Mouse (Mus musculus): ENCODE data around the gene Fam43a. TPM values are rescaled to one million over a fixed set of nuclear protein-coding genes. Genes with fewer than 3 reads are reported as not detected.

Fam43a gene
- total and polyA plus RNA-seq, 2 experiments from 2014 or later, result 17.1 to 40.6 TPM

- DNase-seq (ENCODE audit: low spot score) (no peak), ATAC-seq (ENCODE audit: insufficient read depth, low read depth) (no peak)
- WGBS, result 97% methylated on average over 8 of the region's 8 CpGs
- Histone ChIP-seq H3K4me3 (ENCODE audit: low read depth, low read length) (no peak overlapping the region), H3K36me3 (replicated peaks; ENCODE audit: control insufficient read depth, insufficient read depth, low read length) (no peaks in the 10 kb centered on the region), H3K27ac (ENCODE audit: low read depth) (no peak overlapping the region), H3K9ac (replicated peaks; ENCODE audit: low read depth, low read length) (no peak overlapping the region), H3K4me2 (ENCODE audit: low read depth, low read length) (no peak overlapping the region), H3K27me3 (ENCODE audit: control insufficient read depth, insufficient read depth, low read length) (no peaks in the 10 kb centered on the region), H3K4me1 (ENCODE audit: control insufficient read depth, insufficient read depth) (peaks cover 11% of the 10 kb centered on the region; the same call in 1 of the 2 replicates), H3K9me3 (replicated peaks; ENCODE audit: control insufficient read depth, low read length) (peaks cover 11% of the 10 kb centered on the region)
- TF ChIP-seq EP300 (IDR thresholded peaks at IDR 0.05; ENCODE audit: low read depth) (no peak), CTCF (IDR thresholded peaks at IDR 0.05; ENCODE audit: low read depth) (no peak)
Measured at GRCm38 (mm10) chr16:30554109-30554508, 45.4 kb upstream of the Fam43a start.

GRCm38 (mm10) chr16:30559312-30559992 is 40.1 kb upstream of the Fam43a start:
- DNase-seq (ENCODE audit: low spot score) (peak; percentile 26), ATAC-seq (ENCODE audit: insufficient read depth, low read depth) (peak; percentile 50; the same call in 1 of the 2 replicates)
- Histone ChIP-seq H3K27me3 (ENCODE audit: control insufficient read depth, insufficient read depth, low read length) (no peaks in the 10 kb centered on the region), H3K36me3 (replicated peaks; ENCODE audit: control insufficient read depth, insufficient read depth, low read length) (peaks cover 46% of the 10 kb centered on the region), H3K9ac (replicated peaks; ENCODE audit: low read depth, low read length) (no peak overlapping the region), H3K27ac (ENCODE audit: low read depth) (peak overlapping the region; percentile 54), H3K4me3 (ENCODE audit: low read depth, low read length) (no peak overlapping the region), H3K9me3 (replicated peaks; ENCODE audit: control insufficient read depth, low read length) (peaks cover 11% of the 10 kb centered on the region), H3K4me2 (ENCODE audit: low read depth, low read length) (no peak overlapping the region), H3K4me1 (ENCODE audit: control insufficient read depth, insufficient read depth) (peaks cover 3% of the 10 kb centered on the region; the same call in 1 of the 2 replicates)
- 45% methylated on average over 5 of the region's 5 CpGs for WGBS
- TF ChIP-seq EP300 (IDR thresholded peaks at IDR 0.05; ENCODE audit: low read depth), result no peak
- TF ChIP-seq CTCF (IDR thresholded peaks at IDR 0.05; ENCODE audit: low read depth), result no peak

- Histone ChIP-seq H3K36me3 (replicated peaks; ENCODE audit: control insufficient read depth, insufficient read depth, low read length) (peaks cover 57% of the 10 kb centered on the region), H3K27ac (ENCODE audit: low read depth) (0 out of 2 replicates have a peak overlapping the region, but pooled peaks have one; percentile 8), H3K27me3 (ENCODE audit: control insufficient read depth, insufficient read depth, low read length) (no peaks in the 10 kb centered on the region), H3K9ac (replicated peaks; ENCODE audit: low read depth, low read length) (no peak overlapping the region), H3K9me3 (replicated peaks; ENCODE audit: control insufficient read depth, low read length) (peaks cover 2% of the 10 kb centered on the region), H3K4me3 (ENCODE audit: low read depth, low read length) (no peak overlapping the region), H3K4me1 (ENCODE audit: control insufficient read depth, insufficient read depth) (peaks cover 3% of the 10 kb centered on the region; the same call in 1 of the 2 replicates), H3K4me2 (ENCODE audit: low read depth, low read length) (no peak overlapping the region)
- 68% methylated on average over 4 of the region's 4 CpGs for WGBS
- DNase-seq (ENCODE audit: low spot score) (peak; percentile 22), ATAC-seq (ENCODE audit: insufficient read depth, low read depth) (peak; percentile 57; the same call in 1 of the 2 replicates)
- TF ChIP-seq EP300 (IDR thresholded peaks at IDR 0.05; ENCODE audit: low read depth) (no peak), CTCF (IDR thresholded peaks at IDR 0.05; ENCODE audit: low read depth) (no peak)
Measured at GRCm38 (mm10) chr16:30560601-30561000, 38.9 kb upstream of the Fam43a start.

GRCm38 (mm10) chr16:30565631-30566030 is 33.9 kb upstream of the Fam43a start:
- Histone ChIP-seq H3K4me3 (ENCODE audit: low read depth, low read length) (no peak overlapping the region), H3K9me3 (replicated peaks; ENCODE audit: control insufficient read depth, low read length) (no peaks in the 10 kb centered on the region), H3K4me2 (ENCODE audit: low read depth, low read length) (no peak overlapping the region), H3K9ac (replicated peaks; ENCODE audit: low read depth, low read length) (no peak overlapping the region), H3K36me3 (replicated peaks; ENCODE audit: control insufficient read depth, insufficient read depth, low read length) (peaks cover 95% of the 10 kb centered on the region), H3K27me3 (ENCODE audit: control insufficient read depth, insufficient read depth, low read length) (no peaks in the 10 kb centered on the region), H3K27ac (ENCODE audit: low read depth) (no peak overlapping the region), H3K4me1 (ENCODE audit: control insufficient read depth, insufficient read depth) (peaks cover 2% of the 10 kb centered on the region; the same call in 1 of the 2 replicates)
- TF ChIP-seq CTCF (IDR thresholded peaks at IDR 0.05; ENCODE audit: low read depth) (no peak), EP300 (IDR thresholded peaks at IDR 0.05; ENCODE audit: low read depth) (no peak)
- DNase-seq (ENCODE audit: low spot score) (no peak), ATAC-seq (ENCODE audit: insufficient read depth, low read depth) (no peak)
- 87% methylated on average over 6 of the region's 6 CpGs for WGBS

- TF ChIP-seq EP300 (IDR thresholded peaks at IDR 0.05; ENCODE audit: low read depth) (no peak), CTCF (IDR thresholded peaks at IDR 0.05; ENCODE audit: low read depth) (no peak)
- ATAC-seq (ENCODE audit: insufficient read depth, low read depth), result no peak
- H3K9ac ChIP-seq (replicated peaks; ENCODE audit: low read depth, low read length), result no peak overlapping the region
- no peak overlapping the region for H3K27ac ChIP-seq (ENCODE audit: low read depth)
- no peak overlapping the region for H3K4me3 ChIP-seq (ENCODE audit: low read depth, low read length)
- H3K4me1 ChIP-seq (ENCODE audit: control insufficient read depth, insufficient read depth), result no peaks in the 10 kb centered on the region
- WGBS, result 96% methylated on average over 4 of the region's 4 CpGs
- H3K4me2 ChIP-seq (ENCODE audit: low read depth, low read length), result no peak overlapping the region
- H3K9me3 ChIP-seq (replicated peaks; ENCODE audit: control insufficient read depth, low read length), result no peaks in the 10 kb centered on the region
- no peak for DNase-seq (ENCODE audit: low spot score)
- H3K27me3 ChIP-seq (ENCODE audit: control insufficient read depth, insufficient read depth, low read length), result no peaks in the 10 kb centered on the region
- peaks cover 92% of the 10 kb centered on the region for H3K36me3 ChIP-seq (replicated peaks; ENCODE audit: control insufficient read depth, insufficient read depth, low read length)
Measured at GRCm38 (mm10) chr16:30570173-30570572, 29.4 kb upstream of the Fam43a start.
